Mouse (Mus musculus) ES-E14 (cell line): Measurements from ENCODE around the gene Foxs1. TPM values are rescaled to one million over a fixed set of nuclear protein-coding genes. Genes with fewer than 3 reads are reported as not detected.
A peak's percentile ranks its signal among the peaks of the same experiment; 100 is the strongest.

Source experiments
- DNase-seq: peaks from one replicate; pipeline ENCODE4 v3.0.0-alpha.2; 2013; ENCODE audit warnings: low read depth, low spot score
- H3K27ac ChIP-seq: 2 replicates; pipeline ENCODE4 v1.5.1; 2012; ENCODE audit warnings: low read depth, mild to moderate bottlenecking, low read length, moderate library complexity, mixed read lengths; ENCODE audit not compliant: poor library complexity, insufficient read depth, severe bottlenecking
- H3K36me3 ChIP-seq: 2 replicates; pipeline ENCODE4 v1.6.1; 2012; ENCODE audit warnings: mild to moderate bottlenecking, low read length, moderate library complexity, mixed read lengths; ENCODE audit not compliant: control insufficient read depth, poor library complexity, insufficient read depth, severe bottlenecking
- H3K4me1 ChIP-seq, 2 experiments: fragments of 150-350 bp in 1 of 2; sonication (generic) in 1 of 2; 2 replicates each; pipeline ENCODE4 v1.6.1; 2012; ENCODE audit warnings: low read length in 2 of 2, mild to moderate bottlenecking in 1 of 2, mixed read lengths in 1 of 2; ENCODE audit not compliant: control insufficient read depth in 2 of 2, insufficient read depth in 2 of 2, poor library complexity in 1 of 2
- H3K4me3 ChIP-seq, 2 experiments: fragments of 150-350 bp in 1 of 2; sonication (generic) in 1 of 2; 2 replicates each; pipeline ENCODE4 v1.5.1; 2012; ENCODE audit warnings: low read length in 2 of 2, low read depth in 1 of 2, mild to moderate bottlenecking in 1 of 2, mixed read lengths in 1 of 2; ENCODE audit not compliant: insufficient read depth in 1 of 2, poor library complexity in 1 of 2, severe bottlenecking in 1 of 2
- H3K9ac ChIP-seq: 2 replicates; pipeline ENCODE4 v1.6.1; 2012; ENCODE audit warnings: low read depth, mild to moderate bottlenecking, low read length, mixed read lengths; ENCODE audit not compliant: poor library complexity, insufficient read depth, severe bottlenecking
- H3K9me3 ChIP-seq: fragments of 150-350 bp; sonication (generic); 2 replicates; pipeline ENCODE4 v1.6.1; 2012; ENCODE audit warnings: low read depth, mild to moderate bottlenecking, low read length; ENCODE audit not compliant: control insufficient read depth, insufficient read depth
- CHD2 ChIP-seq: IDR thresholded peaks from 2 replicates; pipeline ENCODE4 v1.6.1; 2014; ENCODE audit warnings: mild to moderate bottlenecking, low read depth, low read length, inconsistent platforms
- HCFC1 ChIP-seq: IDR thresholded peaks from 2 replicates; pipeline ENCODE4 v1.6.1; 2012; ENCODE audit warnings: low read length, inconsistent platforms, borderline replicate concordance; ENCODE audit not compliant: insufficient read depth
- MAFK ChIP-seq: IDR thresholded peaks from 2 replicates; pipeline ENCODE4 v1.6.1; 2014; ENCODE audit warnings: mild to moderate bottlenecking, low read depth, low read length, inconsistent platforms; ENCODE audit not compliant: insufficient read depth
- ZC3H11A ChIP-seq: IDR thresholded peaks from 2 replicates; pipeline ENCODE4 v1.6.1; 2012; ENCODE audit warnings: low read depth, mild to moderate bottlenecking, inconsistent platforms, low read length, borderline replicate concordance
- ZNF384 ChIP-seq: IDR thresholded peaks from 2 replicates; pipeline ENCODE4 v1.6.1; 2012; ENCODE audit warnings: low read depth, low read length, inconsistent platforms
- in situ Hi-C, 2 experiments: fragments of 600-800 bp; cut with MboI; formaldehyde crosslinking; loops; one replicate each; pipeline ENCODE4 v1.15.1; 2025; ENCODE audit warnings: low sequenced_read_pairs in 2 of 2, inconsistent platforms in 1 of 2; ENCODE audit not compliant: unreplicated experiment in 2 of 2
- total RNA-seq: library from RNA; depleted of rRNA; stranded (reverse); fragments of 300-350 nt; gene quantifications from 2 replicates; pipeline ENCODE4 v1.2.3, GENCODE M21; 2012

The Foxs1 gene
- total RNA-seq, 1 experiment = 0.36 TPM

- Histone ChIP-seq H3K4me1 (no peaks in the 10 kb centered on the region), H3K27ac (no peak overlapping the region), H3K9ac (0 out of 2 replicates have a peak overlapping the region, but pooled peaks have one; percentile 22), H3K36me3 (no peaks in the 10 kb centered on the region), H3K4me3 (peak overlapping the region; percentile 44 to 57; a peak in 3 of 4 replicates), H3K9me3 (no peaks in the 10 kb centered on the region)
- TF ChIP-seq CHD2 (no peak), ZC3H11A (no peak), ZNF384 (no peak), MAFK (no peak), HCFC1 (no peak)
- no peak for DNase-seq
- in situ Hi-C loops = no loop called here
Observed at GRCm38 (mm10) chr2:152942898-152943515, 10.0 kb upstream of the Foxs1 start.

DNA sequence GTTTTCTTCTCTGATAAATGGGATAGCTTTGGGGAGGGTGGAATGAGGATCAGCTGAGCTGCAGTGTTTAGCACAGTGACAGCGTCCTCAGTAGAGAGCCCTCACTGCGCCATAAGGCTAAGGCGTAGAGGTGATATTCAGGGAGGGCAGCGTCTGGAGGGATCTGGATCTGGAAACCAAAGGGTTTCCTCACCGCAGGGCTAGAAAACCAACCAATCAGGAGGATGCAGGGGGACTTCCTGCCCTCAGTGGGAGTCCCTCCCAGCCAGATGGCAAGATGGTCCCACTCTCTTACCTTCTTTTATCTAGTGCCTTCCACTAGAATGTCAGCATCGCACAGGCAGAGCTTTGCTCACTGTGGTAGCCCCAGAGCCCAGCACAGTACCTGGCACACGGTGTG, 8.8 kb upstream of the Foxs1 start:
- in situ Hi-C loops = no loop called here
- Histone ChIP-seq H3K9ac (no peak overlapping the region), H3K36me3 (no peaks in the 10 kb centered on the region), H3K4me1 (no peaks in the 10 kb centered on the region), H3K27ac (no peak overlapping the region), H3K4me3 (no peak overlapping the region), H3K9me3 (no peaks in the 10 kb centered on the region)
- TF ChIP-seq HCFC1 (no peak), ZNF384 (no peak), ZC3H11A (no peak), MAFK (no peak), CHD2 (no peak)
- DNase-seq = no peak

GRCm38 (mm10) chr2:152941106-152941505, 8.1 kb upstream of the Foxs1 start:
- DNase-seq = no peak
- no peak overlapping the region for H3K27ac ChIP-seq

DNA sequence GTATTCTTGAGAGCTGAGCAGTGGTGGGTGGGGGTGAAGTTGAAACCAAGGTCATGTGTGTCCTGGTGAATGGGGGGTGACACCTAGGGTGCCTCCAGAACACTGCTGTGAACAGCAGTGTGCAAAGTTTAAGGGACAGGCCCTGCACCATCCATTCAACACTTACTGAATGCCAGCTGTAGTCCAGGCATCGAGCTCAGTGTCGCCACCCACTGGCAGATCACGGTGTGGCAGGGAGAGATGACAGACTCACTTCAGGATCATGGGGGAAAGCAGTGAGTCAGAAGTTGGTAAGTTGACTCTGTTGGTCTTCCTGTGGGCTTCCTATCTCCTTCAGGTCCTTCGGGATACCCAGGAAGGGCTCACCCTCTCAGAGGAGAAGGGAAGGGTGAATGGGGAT, 6.8 kb upstream of the Foxs1 start:
- TF ChIP-seq ZC3H11A = no peak
- no peak for TF ChIP-seq ZNF384
- no peak for TF ChIP-seq CHD2
- no peak for TF ChIP-seq HCFC1
- TF ChIP-seq MAFK = no peak
- in situ Hi-C loops = no loop called here
- Histone ChIP-seq H3K36me3 (no peaks in the 10 kb centered on the region), H3K9ac (no peak overlapping the region), H3K4me3 (no peak overlapping the region), H3K9me3 (no peaks in the 10 kb centered on the region), H3K4me1 (no peaks in the 10 kb centered on the region), H3K27ac (no peak overlapping the region)
- DNase-seq = peak; percentile 60

More at GRCm38 (mm10) chr2:152941106-152941505, 8.1 kb upstream of the Foxs1 start:
- H3K4me3 ChIP-seq = no peak overlapping the region
- H3K36me3 ChIP-seq = no peaks in the 10 kb centered on the region
- in situ Hi-C loops = no loop called here
- TF ChIP-seq ZC3H11A (no peak), CHD2 (no peak), MAFK (no peak), ZNF384 (no peak), HCFC1 (no peak)
- no peaks in the 10 kb centered on the region for H3K9me3 ChIP-seq
- no peak overlapping the region for H3K9ac ChIP-seq
- no peaks in the 10 kb centered on the region for H3K4me1 ChIP-seq
